Mouse (Mus musculus): Measurements from ENCODE around the gene Olfr970. TPM values are rescaled to one million over a fixed set of nuclear protein-coding genes. Genes with fewer than 3 reads are reported as not detected.
"Not testable (repeated sequence)": the region's sequence is repeated elsewhere in the genome, so short reads cannot be mapped to it uniquely, and the experiment has no call there.

The Olfr970 gene
- total RNA-seq (2021) = not detected
- long read RNA-seq, experiment 1 = 0 reads
- long read RNA-seq, experiment 2 = 0 reads

- intact Hi-C loops (cut with DNase I) = no loop called here
- DNase-seq = no peak
Measured at GRCm38 (mm10) chr9:39808560-39808959, at the start of gene Olfr970. Olfr970 (plus strand) TSS chr9:39808860.

GRCm38 (mm10) chr9:39783153-39783552 lies 25.5 kb upstream of the Olfr970 start, which contains the start of gene Olfr968:
Olfr968 (minus strand) TSS chr9:39783253.
- DNase-seq = no peak
- intact Hi-C loops (cut with DNase I) = no loop called here

GRCm38 (mm10) chr9:39790558-39790957 lies 18.1 kb upstream of the Olfr970 start, which contains the start of gene Olfr969:
Olfr969 (plus strand) TSS chr9:39790945.
- intact Hi-C loops (cut with DNase I) = no loop called here
- no peak for DNase-seq

- DNase-seq; intact Hi-C loops (cut with DNase I): not testable (repeated sequence)
Measured at GRCm38 (mm10) chr9:39836576-39836975, 27.9 kb downstream of the Olfr970 start, which contains the start of gene Olfr971. Olfr971 (plus strand) TSS chr9:39836876.

GRCm38 (mm10) chr9:39866122-39866521 lies 57.5 kb downstream of the Olfr970 start, which contains the start of gene Olfr972:
Olfr972 (plus strand) TSS chr9:39866422.
- intact Hi-C loops (cut with DNase I) = no loop called here
- DNase-seq = no peak

Other genes starting within 250 kb of the Olfr970 start
- gene Olfr959, start 233.3 kb upstream of the Olfr970 start, total RNA-seq (2021) = not detected
- 1 to 10 TPM in 1 of 2 experiments, under 1 TPM in 1; 0.92 to 1.3 TPM for gene AW551984, start 204.5 kb upstream of the Olfr970 start, total RNA-seq (2021)
- not detected for gene Olfr148, start 198.2 kb upstream of the Olfr970 start, total RNA-seq (2021)
- not detected for gene Olfr960, start 187.5 kb upstream of the Olfr970 start, total RNA-seq (2021)
- not detected for gene Olfr961, start 163.8 kb upstream of the Olfr970 start, total RNA-seq (2021)
- gene Olfr963, start 141.7 kb upstream of the Olfr970 start, total RNA-seq (2021) = not detected
- not detected for gene Olfr149, start 101.7 kb upstream of the Olfr970 start, total RNA-seq (2021)
- not detected for gene Olfr965, start 97.5 kb upstream of the Olfr970 start, total RNA-seq (2021)
- gene Olfr150, start 77.9 kb upstream of the Olfr970 start, total RNA-seq (2021) = not detected
- gene Olfr967, start 62.6 kb upstream of the Olfr970 start, total RNA-seq (2021) = not detected
- gene Olfr968, start 25.6 kb upstream of the Olfr970 start, total RNA-seq (2021) = not detected
- not detected for gene Olfr969, start 17.9 kb upstream of the Olfr970 start, total RNA-seq (2021)
- gene Olfr971, start 28.0 kb downstream of the Olfr970 start, total RNA-seq (2021) = not detected
- gene Olfr972, start 57.6 kb downstream of the Olfr970 start, total RNA-seq (2021) = not detected
- gene Olfr229, start 98.5 kb downstream of the Olfr970 start, total RNA-seq (2021) = not detected
- gene Olfr974, start 128.6 kb downstream of the Olfr970 start, total RNA-seq (2021) = not detected
- gene Olfr975, start 143.2 kb downstream of the Olfr970 start, total RNA-seq (2021) = not detected
- not detected for gene Olfr976, start 152.3 kb downstream of the Olfr970 start, total RNA-seq (2021)
- not detected for gene Olfr978, start 183.3 kb downstream of the Olfr970 start, total RNA-seq (2021)
- not detected for gene Olfr979, start 194.6 kb downstream of the Olfr970 start, total RNA-seq (2021)
- gene Olfr980, start 200.7 kb downstream of the Olfr970 start, total RNA-seq (2021) = not detected
- gene Olfr981, start 212.6 kb downstream of the Olfr970 start, total RNA-seq (2021) = not detected